ENCODE assay signal across 8 mouse cellular contexts in genomic region chr8:120532517-120533215, GRCm38 (mm10). TPM values are rescaled to one million over a fixed set of nuclear protein-coding genes. Genes with fewer than 3 reads are reported as not detected.
A peak's percentile ranks its signal among the peaks of the same experiment; 100 is the strongest.
DNase-seq lines count a peak whose midpoint lies in the region; ATAC-seq and TF ChIP-seq lines count a peak whose summit lies in the region.

No protein-coding gene starts in this region.

- no peaks in the 10 kb centered on the region for H3K36me3 ChIP-seq in lung, embryonic 14.5 days (ENCODE audit: insufficient read depth)
- no peaks in the 10 kb centered on the region for H3K36me3 ChIP-seq in intestine, embryonic 16.5 days (ENCODE audit: control insufficient read depth, insufficient read depth, low read length)
- H3K36me3 ChIP-seq in neural tube, embryonic 11.5 days (ENCODE audit: control insufficient read depth, insufficient read depth, low read length) = no peaks in the 10 kb centered on the region; the same call in 1 of the 2 replicates

- no peak overlapping the region for H3K4me3 ChIP-seq in lung, embryonic 14.5 days (ENCODE audit: low read depth, low read length)
- no peak overlapping the region for H3K4me3 ChIP-seq in intestine, embryonic 16.5 days (ENCODE audit: low read length)
- H3K4me3 ChIP-seq in neural tube, embryonic 11.5 days (ENCODE audit: low read depth, low read length) = 0 out of 2 replicates have a peak overlapping the region, but pooled peaks have one; percentile 10

- H3K27ac ChIP-seq in lung, embryonic 14.5 days (ENCODE audit: low read depth) = peak overlapping the region; percentile 72
- H3K27ac ChIP-seq in intestine, embryonic 16.5 days (ENCODE audit: low read length) = peak overlapping the region; percentile 66
- peak overlapping the region; percentile 98 for H3K27ac ChIP-seq in neural tube, embryonic 11.5 days (ENCODE audit: low read depth, low read length)

- H3K9me3 ChIP-seq in lung, embryonic 14.5 days (ENCODE audit: low read depth, low read length) = no peaks in the 10 kb centered on the region
- H3K9me3 ChIP-seq in intestine, embryonic 16.5 days (ENCODE audit: control insufficient read depth, low read length) = no peaks in the 10 kb centered on the region
- no peaks in the 10 kb centered on the region for H3K9me3 ChIP-seq in neural tube, embryonic 11.5 days (ENCODE audit: control insufficient read depth, low read length)

- H3K27me3 ChIP-seq in lung, embryonic 14.5 days (ENCODE audit: insufficient read depth, low read length) = 0 out of 2 replicates have a peak, but pooled peaks cover 2% of the 10 kb centered on the region
- H3K27me3 ChIP-seq in intestine, embryonic 16.5 days (replicated peaks; ENCODE audit: control insufficient read depth, insufficient read depth, low read length) = no peaks in the 10 kb centered on the region
- no peaks in the 10 kb centered on the region for H3K27me3 ChIP-seq in neural tube, embryonic 11.5 days (ENCODE audit: control insufficient read depth, insufficient read depth, low read length)

- no peak for ATAC-seq in lung, embryonic 14.5 days (ENCODE audit: insufficient read depth)
- no peak for ATAC-seq in intestine, embryonic 16.5 days
- peak; percentile 43 for ATAC-seq in neural tube, embryonic 11.5 days (ENCODE audit: insufficient read depth, low FRiP score, low TSS enrichment)

- no peak overlapping the region; the same call in 1 of the 2 replicates for H3K9ac ChIP-seq in lung, embryonic 14.5 days
- peak overlapping the region; percentile 45 for H3K9ac ChIP-seq in intestine, embryonic 16.5 days (ENCODE audit: low read depth, low read length)
- H3K9ac ChIP-seq in neural tube, embryonic 11.5 days (ENCODE audit: low read length) = peak overlapping the region; percentile 45

- 4% methylated on average over 29 of the region's 29 CpGs for WGBS in lung, embryonic 14.5 days
- 9% methylated on average over 29 of the region's 29 CpGs for WGBS in intestine, embryonic 16.5 days
- under 1% methylated on average over 29 of the region's 29 CpGs for WGBS in neural tube, embryonic 11.5 days

- TF ChIP-seq CTCF in lung, embryonic 14.5 days (IDR thresholded peaks at IDR 0.05; ENCODE audit: low read depth) = no peak

- peak; percentile 65 for DNase-seq in lung, embryonic 14.5 days
- DNase-seq in lung, adult 18-20 months = no peak
- peak; percentile 76 for DNase-seq in embryo, embryonic 11 days
- peak; percentile 80 for DNase-seq in neural tube, embryonic 11.5 days (ENCODE audit: low spot score)
- no peak for DNase-seq in urinary bladder, postnatal 10 days (ENCODE audit: low spot score)
- DNase-seq in adrenal gland, postnatal 4 days (ENCODE audit: low spot score in 2 of 2) = no peak
- no peak for DNase-seq in cerebellum, postnatal 36 days

- peak overlapping the region; percentile 52 for H3K4me2 ChIP-seq in lung, embryonic 14.5 days
- peak overlapping the region; percentile 44 for H3K4me2 ChIP-seq in intestine, embryonic 16.5 days (ENCODE audit: low read depth, low read length)
- H3K4me2 ChIP-seq in neural tube, embryonic 11.5 days (ENCODE audit: low read depth) = peak overlapping the region; percentile 43

- H3K4me1 ChIP-seq in lung, embryonic 14.5 days (ENCODE audit: insufficient read depth) = peaks cover 62% of the 10 kb centered on the region
- peaks cover 73% of the 10 kb centered on the region for H3K4me1 ChIP-seq in intestine, embryonic 16.5 days (ENCODE audit: control insufficient read depth, insufficient read depth, low read length)
- H3K4me1 ChIP-seq in neural tube, embryonic 11.5 days (ENCODE audit: control insufficient read depth, insufficient read depth, low read length) = peaks cover 71% of the 10 kb centered on the region

RNA-seq across cellular contexts. Expression of gene Gins2, which starts 56.4 kb away (rescaled TPM):
- polyA plus RNA-seq in lung, embryonic 14.5 days (2014; fragmentation: Nextera tagmentation; extraction: Ambion mirVana) = 131 and 139 TPM in 2 replicates
- polyA plus RNA-seq in intestine, embryonic 16.5 days (2015; fragmentation: Nextera tagmentation; extraction: Ambion mirVana) = 75.1 and 87.5 TPM in 2 replicates
- 101 and 109 TPM in 2 replicates for polyA plus RNA-seq in neural tube, embryonic 11.5 days (2014; fragmentation: Nextera tagmentation; extraction: Ambion mirVana)
- total RNA-seq in adrenal gland, postnatal 4 days (2021) = 10 to 100 TPM; 36.6 to 39.3 TPM

Comparison
In these comparisons a context has a peak if more than half of its experiments do, and no peak if none do; other contexts are left out.
1. DNase-seq: peak in lung, embryonic 14.5 days (single experiment), embryo, embryonic 11 days (single experiment) and neural tube, embryonic 11.5 days (single experiment); none in lung, adult 18-20 months (0 of 2), urinary bladder, postnatal 10 days (single experiment), adrenal gland, postnatal 4 days (0 of 2) and cerebellum, postnatal 36 days (0 of 2).
2. Peak in every context shown above with its lines, with median percentiles within 50 percentile points of each other: H3K27ac ChIP-seq and H3K4me2 ChIP-seq.